Mouse (Mus musculus) heart, postnatal 14 days (tissue): ENCODE measurements at regions not wholly inside any gene's neighbourhood (a gene's known extent, or its start where the extent isn't known, plus 50 kb on each side); places are given as distances from the start of the nearest gene placed in this dataset.

Experiments used
- DNase-seq, 2 experiments: peaks; one replicate each; pipeline ENCODE4 v3.0.0; 2021 to 2022
- intact Hi-C: fragments of 180-260 bp; cut with DNase I; formaldehyde crosslinking; loops from one replicate; pipeline ENCODE4 v1.15.1; 2025

GRCm38 (mm10) chr8:36304809-36305208, 539.2 kb downstream of the Gm19410 start:
- no peak for DNase-seq

GRCm38 (mm10) chr8:36306336-36306735, 540.7 kb downstream of the Gm19410 start:
- intact Hi-C loops, result no loop called here
- DNase-seq, result no peak

More at GRCm38 (mm10) chr8:36304809-36305208, 539.2 kb downstream of the Gm19410 start:
- intact Hi-C loops, result no loop called here

- no peak for DNase-seq
- intact Hi-C loops, result no loop called here
Observed at GRCm38 (mm10) chr8:36307496-36307895, 541.9 kb downstream of the Gm19410 start.

- DNase-seq, result no peak
- intact Hi-C loops, result no loop called here
Observed at GRCm38 (mm10) chr8:36308056-36308455, 542.5 kb downstream of the Gm19410 start.

- intact Hi-C loops, result no loop called here
- no peak for DNase-seq
Observed at GRCm38 (mm10) chr8:36309326-36309725, 543.7 kb downstream of the Gm19410 start.

- intact Hi-C loops, result no loop called here
- DNase-seq, result peak; percentile 29 to 63
Observed at GRCm38 (mm10) chr8:36309952-36310351, 544.4 kb downstream of the Gm19410 start.

GRCm38 (mm10) chr8:36311734-36312133, 546.1 kb downstream of the Gm19410 start:
- intact Hi-C loops, result no loop called here
- no peak for DNase-seq

GRCm38 (mm10) chr8:36312963-36313362, 547.4 kb downstream of the Gm19410 start:
- DNase-seq, result no peak
- intact Hi-C loops, result no loop called here

GRCm38 (mm10) chr8:36318396-36318795, 552.8 kb downstream of the Gm19410 start:
- intact Hi-C loops, result no loop called here
- no peak for DNase-seq

- intact Hi-C loops, result no loop called here
- no peak for DNase-seq
Observed at GRCm38 (mm10) chr8:36318884-36319283, 553.3 kb downstream of the Gm19410 start.

- intact Hi-C loops, result no loop called here
- no peak for DNase-seq
Observed at GRCm38 (mm10) chr8:36319314-36319959, 553.8 kb downstream of the Gm19410 start.

- DNase-seq, result no peak
- intact Hi-C loops, result no loop called here
Observed at GRCm38 (mm10) chr8:36322125-36322524, 556.5 kb downstream of the Gm19410 start.

GRCm38 (mm10) chr8:36322578-36322977, 557.0 kb downstream of the Gm19410 start:
- no peak for DNase-seq
- intact Hi-C loops, result no loop called here

- intact Hi-C loops, result no loop called here
- no peak for DNase-seq
Observed at GRCm38 (mm10) chr8:36338628-36339027, 573.0 kb downstream of the Gm19410 start.

- no peak for DNase-seq
- intact Hi-C loops, result no loop called here
Observed at GRCm38 (mm10) chr8:36339449-36339848, 573.9 kb downstream of the Gm19410 start.

GRCm38 (mm10) chr8:36340454-36340853, 574.9 kb downstream of the Gm19410 start:
- DNase-seq, result no peak
- intact Hi-C loops, result loop anchor here (10.0 kb wide), 1 partner anchor 616 kb away; no protein-coding TSS in a partner anchor

- no peak for DNase-seq
- intact Hi-C loops, result loop anchor here (10.0 kb wide), 1 partner anchor 617 kb away; no protein-coding TSS in a partner anchor
Observed at GRCm38 (mm10) chr8:36341965-36342364, 576.4 kb downstream of the Gm19410 start.

GRCm38 (mm10) chr8:36342650-36343049, 577.1 kb downstream of the Gm19410 start:
- intact Hi-C loops, result loop anchor here (10.0 kb wide), 1 partner anchor 618 kb away; no protein-coding TSS in a partner anchor
- no peak for DNase-seq

- peak; percentile 80 to 87 for DNase-seq
- intact Hi-C loops, result loop anchor here (1.0 to 10.0 kb wide), 3 partner anchors 145 to 622 kb away; no protein-coding TSS in a partner anchor
Observed at GRCm38 (mm10) chr8:36346682-36347324, 581.2 kb downstream of the Gm19410 start.

- intact Hi-C loops, result loop anchor here (10.0 kb wide), 1 partner anchor 623 kb away; no protein-coding TSS in a partner anchor
- no peak for DNase-seq
Observed at GRCm38 (mm10) chr8:36348067-36348466, 582.5 kb downstream of the Gm19410 start.

GRCm38 (mm10) chr8:36354926-36355325, 589.3 kb downstream of the Gm19410 start:
- intact Hi-C loops, result no loop called here
- DNase-seq, result no peak

GRCm38 (mm10) chr8:36358998-36359397, 593.4 kb downstream of the Gm19410 start:
- no peak for DNase-seq
- intact Hi-C loops, result no loop called here
